Mouse (Mus musculus) embryonic facial prominence, embryonic 15.5 days (tissue): Measurements from ENCODE around the gene Fads3. TPM values are rescaled to one million over a fixed set of nuclear protein-coding genes. Genes with fewer than 3 reads are reported as not detected.

Experiments
- ATAC-seq: fragments of 200-750 bp; cut with Nextera tagmentation; 2 replicates; pipeline ENCODE4 v1.8.0; 2017; ENCODE audit warnings: low read depth, moderate TSS enrichment; ENCODE audit not compliant: insufficient number of reproducible peaks, low FRiP score, low TSS enrichment
- H3K27ac ChIP-seq: fragments of 300-500 bp; sonication (generic); replicated peaks from 2 replicates; pipeline ENCODE4 v1.5.1; 2015; ENCODE audit warnings: mild to moderate bottlenecking, inconsistent platforms
- H3K27me3 ChIP-seq: fragments of 300-500 bp; sonication (generic); 2 replicates; pipeline ENCODE4 v1.6.1; 2015; ENCODE audit warnings: inconsistent platforms
- H3K36me3 ChIP-seq: fragments of 300-500 bp; sonication (generic); 2 replicates; pipeline ENCODE4 v1.6.1; 2015; ENCODE audit warnings: mild to moderate bottlenecking, inconsistent platforms
- H3K4me1 ChIP-seq: fragments of 300-500 bp; sonication (generic); 2 replicates; pipeline ENCODE4 v1.6.1; 2015; ENCODE audit warnings: inconsistent platforms
- H3K4me2 ChIP-seq: fragments of 300-500 bp; sonication (generic); replicated peaks from 2 replicates; pipeline ENCODE4 v1.6.1; 2015; ENCODE audit warnings: mild to moderate bottlenecking, inconsistent platforms
- H3K4me3 ChIP-seq: fragments of 300-500 bp; sonication (generic); replicated peaks from 2 replicates; pipeline ENCODE4 v1.5.1; 2015; ENCODE audit warnings: mild to moderate bottlenecking, inconsistent platforms
- H3K9ac ChIP-seq: fragments of 300-500 bp; sonication (generic); 2 replicates; pipeline ENCODE4 v1.6.1; 2015; ENCODE audit warnings: inconsistent platforms
- H3K9me3 ChIP-seq: fragments of 300-500 bp; sonication (generic); replicated peaks from 2 replicates; pipeline ENCODE4 v1.6.1; 2016; ENCODE audit warnings: inconsistent platforms
- WGBS: fragments of 180-500 bp; shearing (Covaris S2); methylation state at CpG from one replicate; pipeline ENCODE4 v1.1.7; 2015; 5-methylcytosine and 5-hydroxymethylcytosine counted together
- polyA plus RNA-seq: library from polyadenylated mRNA; unstranded; fragments of >200 nt; fragmentation: Nextera tagmentation; extraction: Ambion mirVana; gene quantifications from 2 replicates; pipeline ENCODE4 v1.2.1, GENCODE M21; 2015

Fads3 gene
- polyA plus RNA-seq, 1 experiment from 2014 or later = 16.4 TPM

DNA sequence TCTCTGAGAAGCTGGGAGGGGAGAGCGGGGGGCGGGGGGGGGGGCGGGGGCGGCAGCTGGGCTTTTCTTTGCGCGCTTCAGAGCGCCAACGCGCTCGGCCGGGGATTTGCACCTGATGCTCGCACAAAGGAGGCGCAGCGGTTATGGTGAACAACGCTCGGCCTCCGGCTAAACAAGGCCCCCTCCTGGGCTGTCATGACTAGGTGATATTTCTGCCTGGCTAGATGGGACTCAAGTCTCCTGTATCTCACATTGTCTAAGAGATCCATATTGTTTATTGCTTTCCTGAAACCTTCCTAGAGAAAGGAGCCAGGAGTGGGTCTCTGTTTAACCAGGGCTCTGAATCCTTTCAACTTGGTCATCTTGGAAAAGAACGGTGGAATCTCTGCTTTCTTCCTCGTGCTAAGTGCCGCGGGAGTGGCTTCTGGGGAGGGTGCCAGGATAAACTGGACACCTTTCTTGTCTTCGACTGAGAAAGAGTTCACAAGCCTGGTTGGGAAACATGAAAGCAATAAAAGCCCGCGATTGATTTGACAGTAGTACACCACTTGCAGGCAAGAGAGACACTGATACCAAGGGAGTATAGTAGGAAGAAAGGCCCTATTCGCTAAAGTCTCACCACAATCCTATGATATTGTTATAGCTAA lies 60.8 kb downstream of the Fads3 start:
- no peaks in the 10 kb centered on the region for H3K9me3 ChIP-seq
- H3K4me1 ChIP-seq = peaks cover 39% of the 10 kb centered on the region
- peak overlapping the region; percentile 74 for H3K4me2 ChIP-seq
- H3K36me3 ChIP-seq = no peaks in the 10 kb centered on the region
- no peak; the same call in 1 of the 2 replicates for ATAC-seq
- H3K27ac ChIP-seq = peak overlapping the region; percentile 89
- peak overlapping the region; percentile 59; the same call in 1 of the 2 replicates for H3K9ac ChIP-seq
- H3K4me3 ChIP-seq = peak overlapping the region; percentile 77
- no peaks in the 10 kb centered on the region for H3K27me3 ChIP-seq
- WGBS = 4% methylated on average over 25 of the region's 25 CpGs

DNA sequence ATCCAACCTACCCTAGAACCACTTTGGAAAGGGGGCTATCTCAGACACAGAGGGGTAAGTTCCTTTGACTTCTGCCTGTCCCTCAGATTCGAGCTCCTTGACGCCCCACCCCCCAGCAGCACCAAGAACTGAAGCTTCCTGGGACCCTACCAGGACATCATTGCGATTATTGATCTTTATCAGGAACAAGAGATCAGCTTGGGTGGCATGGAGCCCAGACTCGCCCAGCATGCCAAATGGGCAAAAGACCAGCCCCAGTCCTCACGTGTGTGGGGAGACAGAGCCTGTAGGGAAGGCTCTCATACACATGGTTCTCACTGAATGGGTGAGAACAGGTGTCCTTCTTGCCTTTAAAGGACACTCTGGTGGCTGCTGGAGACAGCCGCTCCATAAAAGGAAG lies 62.9 kb downstream of the Fads3 start:
- Histone ChIP-seq H3K9ac (no peak overlapping the region), H3K4me1 (peaks cover 25% of the 10 kb centered on the region), H3K36me3 (no peaks in the 10 kb centered on the region), H3K9me3 (no peaks in the 10 kb centered on the region), H3K27me3 (no peaks in the 10 kb centered on the region), H3K4me3 (no peak overlapping the region), H3K27ac (no peak overlapping the region), H3K4me2 (no peak overlapping the region)
- no peak for ATAC-seq
- WGBS = 77% methylated on average over 6 of the region's 6 CpGs

DNA sequence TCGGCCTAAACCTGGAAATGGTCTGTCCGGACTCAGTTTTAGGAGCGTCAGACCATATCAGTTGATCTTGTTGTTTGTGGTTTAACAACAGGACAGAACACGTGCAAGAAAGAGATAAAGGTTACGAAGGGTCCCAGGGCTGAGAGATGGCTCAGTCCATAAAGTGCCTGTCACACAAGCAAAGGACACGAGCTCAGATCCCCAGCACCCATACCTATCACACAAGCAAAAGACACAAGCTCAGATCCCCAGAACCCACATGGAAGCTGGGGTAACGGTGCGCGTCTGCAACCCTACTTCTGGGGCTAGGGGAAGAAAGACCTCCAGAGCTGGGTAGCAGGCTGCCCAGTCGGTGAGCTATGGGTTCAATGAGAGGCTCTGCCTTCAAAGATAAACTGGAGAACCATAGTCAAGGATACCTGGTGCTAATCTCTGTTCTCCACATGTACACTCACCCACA lies 63.7 kb downstream of the Fads3 start:
- no peaks in the 10 kb centered on the region for H3K9me3 ChIP-seq
- no peaks in the 10 kb centered on the region for H3K27me3 ChIP-seq
- 81% methylated on average over 10 of the region's 10 CpGs for WGBS
- no peaks in the 10 kb centered on the region for H3K36me3 ChIP-seq
- no peak overlapping the region for H3K4me2 ChIP-seq
- ATAC-seq = no peak
- H3K4me3 ChIP-seq = no peak overlapping the region
- H3K9ac ChIP-seq = no peak overlapping the region
- peaks cover 19% of the 10 kb centered on the region for H3K4me1 ChIP-seq
- no peak overlapping the region for H3K27ac ChIP-seq

DNA sequence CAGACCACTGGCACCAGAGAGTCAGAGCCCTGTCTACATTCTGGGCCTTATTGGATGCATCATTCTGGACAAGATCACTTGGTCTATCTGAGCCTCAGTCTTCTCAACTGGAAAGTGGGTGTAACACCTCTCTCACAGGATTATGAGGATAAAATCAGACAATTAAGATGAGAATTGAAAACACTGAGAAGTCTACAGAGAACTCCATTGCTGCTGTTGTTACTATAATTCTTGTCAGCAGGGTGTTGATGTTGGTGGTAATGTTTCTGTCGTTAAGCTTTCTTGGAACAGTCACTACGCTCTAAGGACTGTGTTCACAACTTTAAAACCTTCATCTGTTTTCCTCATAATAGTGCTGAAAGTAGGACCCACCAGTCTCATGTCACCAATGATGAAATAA lies 65.3 kb downstream of the Fads3 start:
- Histone ChIP-seq H3K27me3 (no peaks in the 10 kb centered on the region), H3K36me3 (no peaks in the 10 kb centered on the region), H3K27ac (no peak overlapping the region), H3K4me1 (peaks cover 6% of the 10 kb centered on the region; the same call in 1 of the 2 replicates), H3K9ac (no peak overlapping the region), H3K9me3 (no peaks in the 10 kb centered on the region), H3K4me2 (no peak overlapping the region), H3K4me3 (no peak overlapping the region)
- no peak for ATAC-seq
- WGBS = 91% methylated on average over 2 of the region's 2 CpGs

DNA sequence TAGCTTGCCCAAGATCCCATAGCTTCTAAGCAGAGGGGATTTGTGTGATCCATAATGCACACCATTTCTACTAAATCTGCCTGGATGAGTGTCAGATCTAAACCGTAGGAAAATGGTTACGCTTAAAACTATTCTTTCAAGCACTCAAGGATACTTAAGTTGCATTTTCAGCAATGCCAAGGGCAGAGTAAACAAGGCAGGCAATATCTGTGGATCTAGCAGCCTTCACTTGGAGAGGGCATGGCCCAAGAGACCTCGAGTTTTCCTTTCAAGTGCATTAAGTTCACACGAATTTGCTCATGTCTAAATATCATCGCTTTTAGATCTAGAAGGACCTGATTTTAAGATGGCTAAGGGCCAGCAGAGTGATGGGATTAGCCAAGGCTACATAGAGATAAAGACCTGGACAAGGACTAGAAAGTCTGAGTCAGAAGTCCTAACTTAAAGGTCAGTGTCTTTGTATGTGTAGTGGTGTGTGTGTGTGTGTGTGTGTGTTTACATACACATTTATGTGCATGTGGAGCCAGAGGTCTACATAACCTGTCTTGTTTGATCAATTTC lies 65.8 kb downstream of the Fads3 start:
- ATAC-seq = no peak
- H3K27ac ChIP-seq = no peak overlapping the region

DNA sequence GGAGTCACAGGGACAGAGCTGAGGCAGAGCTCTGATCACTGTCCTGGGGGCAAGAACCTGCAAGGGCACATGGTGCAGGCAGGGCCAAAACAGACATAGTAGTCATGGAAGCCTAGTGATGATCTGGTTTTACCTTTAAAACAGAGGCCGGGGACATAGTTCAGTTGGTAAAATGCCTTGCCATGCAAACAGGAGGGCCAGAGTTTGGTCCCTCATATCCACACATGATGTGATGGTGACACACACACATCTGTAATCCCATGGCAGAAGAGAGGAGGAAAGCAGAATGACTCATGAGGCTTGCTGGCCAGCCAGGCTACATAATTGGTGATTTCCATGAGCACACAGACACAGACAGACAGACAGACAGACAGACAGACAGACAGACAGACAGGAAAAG lies 66.8 kb downstream of the Fads3 start:
- Histone ChIP-seq H3K9ac (no peak overlapping the region), H3K4me1 (no peaks in the 10 kb centered on the region), H3K36me3 (no peaks in the 10 kb centered on the region), H3K9me3 (no peaks in the 10 kb centered on the region), H3K27ac (no peak overlapping the region), H3K4me2 (no peak overlapping the region), H3K27me3 (no peaks in the 10 kb centered on the region), H3K4me3 (no peak overlapping the region)
- no peak for ATAC-seq
- WGBS = 81% methylated on average over 1 of the region's 1 CpGs

More for the DNA sequence above, 65.8 kb downstream of the Fads3 start:
- H3K9ac ChIP-seq = no peak overlapping the region
- H3K4me1 ChIP-seq = peaks cover 4% of the 10 kb centered on the region; the same call in 1 of the 2 replicates
- H3K4me2 ChIP-seq = no peak overlapping the region
- WGBS = 80% methylated on average over 5 of the region's 5 CpGs
- H3K27me3 ChIP-seq = no peaks in the 10 kb centered on the region
- no peak overlapping the region for H3K4me3 ChIP-seq
- H3K36me3 ChIP-seq = no peaks in the 10 kb centered on the region
- H3K9me3 ChIP-seq = no peaks in the 10 kb centered on the region

DNA sequence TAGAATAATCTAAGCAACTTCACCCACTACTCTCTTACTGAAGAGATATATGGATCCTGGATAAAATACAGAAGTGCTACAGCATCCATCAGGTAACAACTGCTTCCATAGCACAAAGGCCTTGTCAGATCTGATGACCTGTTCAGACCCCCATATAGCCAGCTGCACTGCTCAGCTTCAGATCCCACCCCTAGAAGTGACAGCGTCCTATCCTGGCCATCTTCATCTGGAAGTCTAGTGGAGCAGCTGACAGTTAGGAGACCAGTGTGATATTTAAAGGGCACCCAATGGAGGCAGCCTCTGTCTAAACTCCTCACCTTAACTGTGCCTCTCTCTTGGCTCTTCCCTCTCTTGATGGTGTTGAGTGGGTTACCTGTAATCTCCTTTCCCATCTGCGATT lies 67.3 kb downstream of the Fads3 start:
- ATAC-seq = no peak
- no peaks in the 10 kb centered on the region for H3K4me1 ChIP-seq
- H3K4me2 ChIP-seq = no peak overlapping the region
- no peaks in the 10 kb centered on the region for H3K36me3 ChIP-seq
- no peaks in the 10 kb centered on the region for H3K27me3 ChIP-seq
- H3K27ac ChIP-seq = no peak overlapping the region
- 79% methylated on average over 2 of the region's 2 CpGs for WGBS
- H3K9me3 ChIP-seq = no peaks in the 10 kb centered on the region
- H3K9ac ChIP-seq = no peak overlapping the region
- H3K4me3 ChIP-seq = no peak overlapping the region

Other genes with a start within 250 kb of the Fads3 start
- gene Scgb2a2, start 194.0 kb upstream of the Fads3 start, polyA plus RNA-seq = not detected in 2 replicates
- 90.9 and 97.2 TPM in 2 replicates for gene Incenp, start 142.0 kb upstream of the Fads3 start, polyA plus RNA-seq
- gene Fth1, start 61.0 kb upstream of the Fads3 start, polyA plus RNA-seq = 1,601 and 1,694 TPM in 2 replicates
- gene Best1, start 39.9 kb upstream of the Fads3 start, polyA plus RNA-seq = 1.2 and 1.9 TPM in 2 replicates
- 45.8 and 46.1 TPM in 2 replicates for gene Rab3il1, start 39.9 kb upstream of the Fads3 start, polyA plus RNA-seq
- gene Fads2, start 60.2 kb downstream of the Fads3 start, polyA plus RNA-seq = 59.4 and 61.3 TPM in 2 replicates
- 77.6 and 78.2 TPM in 2 replicates for gene Fads1, start 141.3 kb downstream of the Fads3 start, polyA plus RNA-seq
- gene Tmem258, start 162.4 kb downstream of the Fads3 start, polyA plus RNA-seq = 449 and 454 TPM in 2 replicates
- 62.2 and 65.8 TPM in 2 replicates for gene Fen1, start 162.6 kb downstream of the Fads3 start, polyA plus RNA-seq
- gene Myrf, start 199.2 kb downstream of the Fads3 start, polyA plus RNA-seq = 0.41 and 0.65 TPM in 2 replicates